Mouse (Mus musculus): ENCODE results near the gene Arhgef9.

The Arhgef9 gene

DNA sequence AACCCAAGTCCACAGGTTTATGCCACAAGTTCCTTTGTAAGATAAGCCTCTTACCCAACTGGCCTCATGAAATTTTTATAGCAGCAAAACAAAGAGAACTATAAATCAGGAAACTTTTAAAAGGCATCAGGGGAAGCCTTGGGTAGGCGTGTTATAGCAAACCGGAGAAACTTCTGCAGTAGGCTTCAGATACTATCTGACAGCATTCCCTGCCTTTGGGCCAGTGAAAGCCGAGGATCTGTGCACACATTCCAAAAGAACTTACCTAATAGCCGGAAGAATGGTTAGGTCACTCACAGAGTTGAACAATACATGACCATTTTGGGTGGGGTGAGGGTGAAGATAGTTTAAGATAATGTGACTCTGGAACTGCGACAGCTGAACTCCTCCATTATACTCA, 168.7 kb downstream of the Arhgef9 start:
- Histone ChIP-seq H3K27me3 (ENCODE audit: insufficient read depth, low read length) (no peaks in the 10 kb centered on the region), H3K4me1 (replicated peaks; ENCODE audit: low read depth, low read length) (no peaks in the 10 kb centered on the region), H3K4me3 (replicated peaks; ENCODE audit: low read length) (no peak overlapping the region), H3K9me3 (ENCODE audit: low read length) (no peaks in the 10 kb centered on the region), H3K36me3 (ENCODE audit: insufficient read depth, low read length) (no peaks in the 10 kb centered on the region)
- no peak for TF ChIP-seq POU5F1 (IDR thresholded peaks at IDR 0.05; ENCODE audit: borderline replicate concordance, low read length)
- TF ChIP-seq CTCF (conservative IDR thresholded peaks at IDR 0.05; ENCODE audit: low read length), result no peak
- TF ChIP-seq NANOG (IDR thresholded peaks at IDR 0.05; ENCODE audit: borderline replicate concordance, low read length), result no peak

- Histone ChIP-seq H3K4me3 (replicated peaks; ENCODE audit: low read length) (peak within 1 kb of the TSS; percentile 80), H3K36me3 (ENCODE audit: insufficient read depth, low read length) (no peaks in the 10 kb centered on the region), H3K9me3 (ENCODE audit: low read length) (no peaks in the 10 kb centered on the region), H3K4me1 (replicated peaks; ENCODE audit: low read depth, low read length) (no peaks in the 10 kb centered on the region), H3K27me3 (ENCODE audit: insufficient read depth, low read length) (no peaks in the 10 kb centered on the region)
- TF ChIP-seq CTCF (conservative IDR thresholded peaks at IDR 0.05; ENCODE audit: low read length), result no peak
- no peak for TF ChIP-seq NANOG (IDR thresholded peaks at IDR 0.05; ENCODE audit: borderline replicate concordance, low read length)
- TF ChIP-seq POU5F1 (IDR thresholded peaks at IDR 0.05; ENCODE audit: borderline replicate concordance, low read length), result no peak
Observed at GRCm38 (mm10) chrX:95026361-95026892, 170.2 kb downstream of the Arhgef9 start, which contains the start of gene Spin4. Gene Spin4, minus strand, starts transcription at chrX:95026682.

DNA sequence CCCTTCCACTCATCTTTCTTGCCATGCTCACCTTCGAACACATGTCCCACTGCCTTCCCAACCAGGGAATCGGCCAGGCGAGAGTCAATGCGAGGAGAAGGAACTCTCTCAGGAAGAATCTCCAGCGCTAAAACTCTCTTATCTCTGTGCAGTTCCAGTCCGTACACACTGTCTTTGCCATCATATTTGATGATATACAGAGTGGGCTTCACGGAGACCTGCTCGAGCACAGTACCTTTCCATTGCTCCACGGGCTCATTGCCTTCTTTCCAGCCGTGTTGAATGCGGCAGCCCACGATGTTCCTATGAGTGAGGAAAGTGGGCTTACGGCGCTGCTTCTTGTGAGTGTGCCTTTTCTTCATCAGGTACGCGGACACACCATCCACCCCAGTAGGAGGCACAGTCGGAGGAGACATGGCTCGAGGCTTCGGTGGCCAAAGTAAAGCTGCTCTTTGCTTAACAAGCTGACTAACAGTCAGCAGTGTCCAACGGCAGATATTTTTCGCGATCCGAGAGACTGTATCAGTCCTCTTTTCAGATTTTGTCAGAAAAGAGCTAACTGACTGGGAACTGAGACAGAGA, 170.8 kb downstream of the Arhgef9 start:
- Histone ChIP-seq H3K9me3 (ENCODE audit: low read length) (no peaks in the 10 kb centered on the region), H3K27me3 (ENCODE audit: insufficient read depth, low read length) (no peaks in the 10 kb centered on the region), H3K4me1 (replicated peaks; ENCODE audit: low read depth, low read length) (no peaks in the 10 kb centered on the region), H3K36me3 (ENCODE audit: insufficient read depth, low read length) (no peaks in the 10 kb centered on the region), H3K4me3 (replicated peaks; ENCODE audit: low read length) (peak overlapping the region; percentile 80)
- TF ChIP-seq NANOG (IDR thresholded peaks at IDR 0.05; ENCODE audit: borderline replicate concordance, low read length) (no peak), CTCF (conservative IDR thresholded peaks at IDR 0.05; ENCODE audit: low read length) (no peak), POU5F1 (IDR thresholded peaks at IDR 0.05; ENCODE audit: borderline replicate concordance, low read length) (no peak)

- H3K36me3 ChIP-seq (ENCODE audit: insufficient read depth, low read length), result no peaks in the 10 kb centered on the region
- TF ChIP-seq CTCF (conservative IDR thresholded peaks at IDR 0.05; ENCODE audit: low read length), result peak; percentile 29; the same call in 1 of the 2 replicates
- TF ChIP-seq POU5F1 (IDR thresholded peaks at IDR 0.05; ENCODE audit: borderline replicate concordance, low read length), result no peak
- no peak for TF ChIP-seq NANOG (IDR thresholded peaks at IDR 0.05; ENCODE audit: borderline replicate concordance, low read length)
Observed at GRCm38 (mm10) chrX:95012033-95012432, 184.6 kb downstream of the Arhgef9 start.

More at GRCm38 (mm10) chrX:95012033-95012432, 184.6 kb downstream of the Arhgef9 start:
- Histone ChIP-seq H3K9me3 (ENCODE audit: low read length) (no peaks in the 10 kb centered on the region), H3K27me3 (ENCODE audit: insufficient read depth, low read length) (no peaks in the 10 kb centered on the region), H3K4me1 (replicated peaks; ENCODE audit: low read depth, low read length) (no peaks in the 10 kb centered on the region), H3K4me3 (replicated peaks; ENCODE audit: low read length) (no peak overlapping the region)
